Mouse (Mus musculus) neutrophil, adult 5-6 weeks (primary cell): ENCODE measurements around the gene Gm28363. TPM values are rescaled to one million over a fixed set of nuclear protein-coding genes. Genes with fewer than 3 reads are reported as not detected.
"Not testable (repeated sequence)": the region's sequence is repeated elsewhere in the genome, so short reads cannot be mapped to it uniquely, and the experiment has no call there.

Experiments
- ATAC-seq: fragments of 151-379, 151-347 bp; 2 replicates; pipeline ENCODE4 v1.8.0; 2017; ENCODE audit warnings: mild to moderate bottlenecking, moderate TSS enrichment; ENCODE audit not compliant: insufficient number of reproducible peaks, poor library complexity, low FRiP score, severe bottlenecking; ENCODE audit errors: extremely low read depth
- total RNA-seq: library from RNA; stranded (forward); fragments of 200-1000 nt; gene quantifications from 2 replicates; pipeline ENCODE4 v1.2.3, GENCODE M21; 2017

The Gm28363 gene
- not detected in 2 replicates for total RNA-seq

GRCm38 (mm10) chr1:117696831-117697230 is at the start of gene Gm28363:
Gene Gm28363, plus strand, starts transcription at chr1:117697131.
- not testable (repeated sequence) for ATAC-seq

GRCm38 (mm10) chr1:117650236-117650635 is 46.7 kb upstream of the Gm28363 start:
- ATAC-seq: not testable (repeated sequence)

Other genes starting within 250 kb of the Gm28363 start
- gene B020011L13Rik, start 84.0 kb downstream of the Gm28363 start, total RNA-seq: 0.23 TPM in 1 of 2 replicates, not detected in the other
- gene Gm28360, start 132.9 kb downstream of the Gm28363 start, total RNA-seq: not detected in 2 replicates
- gene Gm28168, start 230.9 kb downstream of the Gm28363 start, total RNA-seq: not detected in 2 replicates